Mouse (Mus musculus) embryo, embryonic 9.5 days (tissue): ENCODE measurements at regions not wholly inside any gene's neighbourhood (a gene's known extent, or its start where the extent isn't known, plus 50 kb on each side); places are given as distances from the start of the nearest gene placed in this dataset.

Experiments
- DNase-seq: peaks from one replicate; pipeline ENCODE4 v3.0.0-alpha.2; 2017; ENCODE audit errors: extremely low spot score

DNA sequence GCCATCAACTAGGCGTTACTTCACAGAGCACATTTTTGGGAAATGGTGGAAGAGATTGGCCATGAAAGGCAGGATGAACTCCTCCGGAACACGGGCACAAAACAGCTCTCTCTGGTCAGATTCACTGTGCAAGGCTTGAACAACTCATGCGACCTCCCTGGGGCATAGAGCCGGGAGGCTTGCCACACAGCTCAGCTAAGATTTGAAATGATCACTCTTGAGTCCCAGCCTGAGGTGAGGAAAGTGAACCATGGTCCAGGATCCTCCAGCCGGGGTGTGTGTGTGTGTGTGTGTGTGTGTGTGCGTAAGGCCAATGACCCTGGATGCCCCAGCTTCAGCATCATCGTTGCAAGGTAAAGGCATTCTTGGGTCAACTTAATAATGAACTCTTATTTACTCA, 237.5 kb downstream of the Gm45692 start:
- DNase-seq, result no peak

DNA sequence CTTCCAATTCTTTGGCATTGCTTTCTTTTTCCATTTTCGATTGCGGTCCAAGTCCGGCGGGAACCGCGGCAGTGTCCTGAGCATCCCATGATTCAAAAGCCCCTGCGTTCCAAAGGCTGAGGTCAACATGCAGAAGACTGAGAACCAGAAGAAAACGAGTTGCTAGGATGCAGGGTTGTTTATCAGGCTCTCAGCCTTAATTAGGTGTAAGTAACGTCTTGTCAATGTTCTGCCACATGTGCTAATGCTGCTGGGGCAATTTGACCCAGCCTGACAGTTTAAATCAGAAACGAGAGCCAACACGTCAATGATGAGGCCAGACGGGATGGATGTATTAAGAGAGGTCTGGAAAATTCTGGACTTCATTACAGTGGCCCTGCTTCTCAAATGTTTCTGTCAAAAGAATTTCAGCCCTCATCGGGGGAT, 239.4 kb downstream of the Gm45692 start:
- no peak for DNase-seq

- no peak for DNase-seq
These were observed 243.0 kb downstream of the Gm45692 start for GRCm38 (mm10) chr8:26362366-26362765.

GRCm38 (mm10) chr8:26363616-26364015, 244.3 kb downstream of the Gm45692 start:
- DNase-seq, result no peak

- DNase-seq, result no peak
These were observed 245.3 kb downstream of the Gm45692 start for GRCm38 (mm10) chr8:26364637-26365036.

- DNase-seq, result peak; percentile 69
These were observed 261.3 kb downstream of the Gm45692 start for GRCm38 (mm10) chr8:26380668-26381067.

DNA sequence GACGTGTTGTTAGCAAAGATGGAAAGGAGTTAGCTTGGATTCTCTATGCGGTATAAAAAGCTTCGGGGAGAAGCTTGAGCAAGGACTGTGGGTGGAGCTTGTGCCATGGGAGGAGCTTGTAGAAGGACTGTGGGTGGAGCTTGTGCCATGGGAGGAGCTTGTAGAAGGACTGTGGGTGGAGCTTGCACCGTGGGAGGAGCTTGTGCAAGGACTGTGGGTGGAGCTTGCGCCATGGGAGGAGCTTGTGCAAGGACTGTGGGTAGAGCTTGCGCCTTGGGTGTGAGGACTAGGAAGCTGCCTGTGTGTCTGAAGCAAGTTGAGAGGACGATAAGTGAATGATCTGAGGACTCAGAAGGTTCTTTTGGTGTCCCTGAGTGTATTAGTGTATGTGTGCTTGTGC, 263.1 kb downstream of the Gm45692 start:
- DNase-seq, result no peak

- DNase-seq, result no peak
These were observed 264.6 kb downstream of the Gm45692 start for GRCm38 (mm10) chr8:26383886-26384285.

- DNase-seq, result peak; percentile 72
These were observed 265.1 kb downstream of the Gm45692 start for GRCm38 (mm10) chr8:26384305-26384993.

DNA sequence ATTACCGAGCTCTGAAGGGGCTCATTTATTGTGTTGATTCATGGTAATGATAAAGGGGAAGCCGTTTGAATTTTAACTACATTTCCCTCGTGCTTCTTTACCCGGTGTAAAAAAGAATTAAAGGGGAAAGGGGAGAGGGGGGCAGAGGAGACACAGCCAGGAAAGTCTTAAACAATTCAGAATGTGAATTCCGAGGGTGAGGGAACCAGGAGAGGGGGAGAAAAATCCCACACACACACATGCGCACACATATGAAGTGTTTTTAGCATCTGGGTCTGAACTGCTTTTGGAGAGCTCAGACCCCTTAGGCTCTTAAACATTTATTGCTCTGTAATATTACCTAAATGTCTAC, 265.6 kb downstream of the Gm45692 start:
- peak; percentile 24 for DNase-seq

DNA sequence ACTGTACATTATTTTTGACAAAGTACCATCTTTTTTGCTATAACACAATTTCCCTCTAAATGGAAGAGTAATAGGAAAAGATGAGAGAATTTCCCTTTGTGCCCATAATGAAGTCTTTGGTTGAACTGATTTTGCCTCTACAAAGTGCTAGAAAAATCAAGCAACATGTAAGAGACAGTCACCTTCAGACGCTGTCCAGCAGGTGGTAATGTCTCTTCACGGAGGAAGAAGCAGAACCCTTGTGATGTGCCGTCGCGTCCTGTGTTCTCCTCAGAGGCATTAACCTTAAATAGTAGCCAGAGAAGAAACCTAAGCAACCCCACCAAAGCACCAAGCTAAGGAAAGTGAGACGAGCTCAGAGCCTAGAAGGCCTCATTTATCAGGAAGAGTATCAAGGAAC, 275.7 kb downstream of the Gm45692 start:
- no peak for DNase-seq

DNA sequence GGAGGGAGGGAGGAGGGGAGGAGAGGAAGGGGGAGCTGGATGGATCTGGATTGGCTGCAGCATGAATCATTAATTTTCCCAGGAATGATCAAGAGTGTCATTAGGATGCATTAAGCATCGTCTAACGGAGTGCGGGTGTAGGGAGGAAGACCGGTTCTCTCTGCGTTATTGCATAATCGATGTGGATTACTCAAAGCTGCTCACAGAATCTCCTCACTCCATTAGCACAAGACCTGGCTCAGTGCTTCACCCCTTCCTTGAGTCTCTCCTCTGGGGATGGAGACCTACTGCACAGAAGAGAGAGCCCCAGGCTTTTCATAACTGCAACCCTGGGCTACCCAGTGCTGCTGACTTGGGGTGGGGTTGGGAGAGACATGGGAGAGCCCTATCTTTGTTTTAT, 300.7 kb downstream of the Gm45692 start:
- DNase-seq, result no peak

- no peak for DNase-seq
These were observed 301.2 kb downstream of the Gm45692 start for GRCm38 (mm10) chr8:26420536-26420935.

DNA sequence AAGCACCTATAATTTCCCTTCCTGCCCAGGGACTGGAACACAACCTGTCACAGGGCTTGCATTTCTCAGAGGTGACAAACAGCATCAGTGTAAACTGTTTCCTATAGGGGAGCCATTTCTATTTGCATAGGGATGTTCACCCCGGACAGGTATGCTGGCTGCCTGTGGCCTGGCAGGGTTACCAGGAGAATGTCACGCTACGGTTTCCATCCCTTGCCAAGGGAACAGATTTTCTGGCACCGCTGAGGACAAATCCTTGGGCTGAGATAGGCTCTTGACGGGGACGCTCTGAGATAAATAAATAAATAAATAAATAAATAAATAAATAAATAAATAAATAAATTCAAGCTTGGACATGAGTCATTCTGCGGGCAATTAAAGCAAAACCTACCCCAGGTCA, 308.0 kb downstream of the Gm45692 start:
- no peak for DNase-seq

DNA sequence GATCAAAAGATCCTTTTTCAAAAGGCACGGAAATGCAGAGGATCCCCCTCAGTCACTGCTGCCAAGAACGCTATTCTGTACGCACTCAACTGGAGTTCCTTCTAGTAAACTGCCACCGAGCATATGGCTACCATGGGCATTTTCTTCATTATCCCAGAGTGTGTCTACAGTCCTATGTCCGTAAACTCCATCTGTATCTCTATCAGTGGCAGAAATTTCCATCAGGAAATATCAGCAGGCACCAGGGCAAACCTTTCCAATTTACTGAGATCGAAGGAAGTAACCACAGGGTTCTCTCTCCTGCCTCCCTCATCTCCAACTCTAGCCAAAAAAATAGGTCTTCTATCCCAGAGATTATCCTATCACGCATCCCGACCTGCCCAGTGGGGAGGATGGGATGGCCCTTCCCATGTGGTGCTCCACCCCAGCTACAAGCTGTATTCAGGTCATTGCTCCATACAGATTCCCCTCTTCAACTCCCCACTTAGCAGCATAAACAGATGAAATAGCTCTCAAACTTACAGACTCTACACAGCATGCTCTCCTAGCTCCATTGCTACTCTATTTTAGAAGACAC, 310.5 kb downstream of the Gm45692 start:
- no peak for DNase-seq

DNA sequence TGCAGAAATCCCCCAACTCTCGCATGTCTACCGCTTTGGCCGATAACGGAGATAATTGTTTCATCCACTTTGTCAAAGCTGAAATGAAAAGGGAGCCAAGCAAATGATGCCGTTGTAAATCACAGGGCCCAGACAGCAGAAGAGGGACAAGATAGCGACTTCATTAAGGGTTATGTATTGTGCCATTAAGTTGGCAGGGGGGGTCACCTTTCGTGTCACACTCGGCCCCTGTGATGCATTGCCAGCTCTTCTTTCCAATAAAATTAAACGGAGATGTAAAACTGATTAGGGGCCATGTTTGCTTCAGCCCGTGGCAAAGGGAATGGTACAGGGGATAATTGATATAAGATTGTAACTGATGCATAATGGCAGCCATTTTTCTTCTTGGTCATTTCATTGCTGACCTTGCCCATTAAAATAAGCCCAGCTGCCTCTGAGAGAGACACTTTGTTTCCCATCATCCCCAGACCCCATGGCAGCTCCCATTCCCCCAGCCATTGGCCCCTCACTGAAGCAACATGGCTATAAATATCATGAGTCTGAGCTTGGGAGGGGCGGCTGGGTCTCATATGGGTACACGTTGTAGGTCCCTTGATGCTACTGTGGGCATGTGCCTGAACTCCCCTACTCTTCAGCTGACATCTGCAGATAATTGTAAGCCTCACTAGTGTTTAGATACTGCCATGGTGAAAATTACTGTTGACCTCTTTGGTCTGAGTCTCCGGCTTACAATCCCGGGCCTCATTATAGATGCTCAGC, 313.0 kb downstream of the Gm45692 start:
- DNase-seq, result no peak

- no peak for DNase-seq
These were observed 316.9 kb downstream of the Gm45692 start for GRCm38 (mm10) chr8:26436236-26436635.

GRCm38 (mm10) chr8:26437571-26437970, 318.2 kb downstream of the Gm45692 start:
- no peak for DNase-seq

DNA sequence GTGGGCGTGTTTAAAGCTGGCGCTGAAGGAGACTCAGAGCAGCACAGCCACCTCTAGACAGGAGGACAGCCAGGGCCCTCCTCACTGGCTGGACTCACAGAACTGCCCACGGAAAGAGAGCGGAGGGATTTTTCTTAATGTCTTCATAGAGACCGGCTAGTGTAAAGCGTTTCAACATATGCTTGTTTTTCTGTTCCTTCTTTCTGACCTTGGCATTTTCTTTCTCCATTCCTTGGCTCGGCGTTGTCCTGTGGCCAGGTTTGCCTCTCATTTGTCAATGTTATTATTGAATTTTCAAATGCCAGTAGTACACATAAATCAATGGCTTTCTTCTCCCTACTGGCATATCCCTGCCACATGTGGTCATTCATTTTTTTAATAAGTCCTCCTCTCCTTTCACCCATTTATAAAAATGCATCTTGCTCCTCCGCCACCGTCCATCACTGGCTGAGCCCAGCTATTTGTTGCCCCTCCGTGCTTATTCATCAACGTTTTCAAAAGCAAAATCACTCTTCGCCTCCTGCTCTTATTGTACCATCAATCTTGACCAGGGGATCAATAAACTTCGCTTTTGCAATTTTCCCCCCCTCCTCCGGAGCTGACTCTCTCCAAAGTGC, 319.0 kb downstream of the Gm45692 start:
- no peak for DNase-seq

DNA sequence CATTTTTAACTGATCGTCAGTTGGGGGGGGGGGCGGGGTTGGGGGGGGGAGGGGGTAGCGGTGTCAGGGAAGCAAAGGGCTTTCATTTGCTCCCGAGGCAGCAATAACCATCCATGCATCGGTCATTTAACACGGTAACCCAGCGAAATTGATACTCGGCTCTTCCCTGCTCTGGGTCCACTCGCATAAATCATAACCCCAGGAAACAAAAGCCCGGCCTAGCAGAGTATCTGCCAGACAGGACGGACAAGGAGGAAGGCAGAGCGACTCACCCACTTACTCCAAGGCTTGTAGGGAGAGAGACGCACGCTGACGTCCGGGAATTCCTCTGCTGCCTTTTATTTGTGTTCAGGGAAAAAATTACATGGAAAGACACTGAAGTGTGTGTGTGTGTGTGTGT, 319.5 kb downstream of the Gm45692 start:
- DNase-seq, result no peak

GRCm38 (mm10) chr8:26441268-26442030, 322.1 kb downstream of the Gm45692 start:
- no peak for DNase-seq

DNA sequence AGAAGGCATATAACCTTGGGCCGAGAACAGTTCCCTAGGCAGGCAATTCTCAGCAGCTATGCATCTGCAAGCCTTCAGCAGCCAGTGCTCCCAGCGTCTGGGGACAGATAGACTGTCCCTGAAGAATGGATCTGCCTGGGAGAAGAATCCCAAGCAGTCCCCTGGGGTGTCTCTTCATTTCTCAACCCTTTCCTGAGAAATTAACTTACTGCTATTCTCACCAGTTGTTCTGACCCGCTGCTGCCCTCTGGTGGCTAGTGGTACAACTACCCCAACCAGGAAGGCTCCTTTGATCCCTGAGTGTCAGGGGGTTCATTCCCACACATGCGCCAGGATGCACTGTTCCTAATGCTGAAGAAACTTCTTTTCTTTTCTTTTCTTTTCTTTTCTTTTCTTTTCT, 323.7 kb downstream of the Gm45692 start:
- peak; percentile 75 for DNase-seq
